Mouse (Mus musculus) cortical plate, adult 2 months (tissue): ENCODE results near the gene Slc4a8. TPM values are rescaled to one million over a fixed set of nuclear protein-coding genes. Genes with fewer than 3 reads are reported as not detected.
A peak's percentile ranks its signal among the peaks of the same experiment; 100 is the strongest.
"Not testable (repeated sequence)": the region's sequence is repeated elsewhere in the genome, so short reads cannot be mapped to it uniquely, and the experiment has no call there.

ENCODE experiments used
- H3K27ac ChIP-seq: fragments of 200-500 bp; 2 replicates; pipeline ENCODE4 v1.5.1; 2012; ENCODE audit warnings: low read length, control low read depth, inconsistent platforms; ENCODE audit not compliant: insufficient read depth
- H3K4me1 ChIP-seq: fragments of 200-500 bp; 2 replicates; pipeline ENCODE4 v1.6.1; 2011; ENCODE audit warnings: low read length; ENCODE audit not compliant: control insufficient read depth, insufficient read depth
- H3K4me3 ChIP-seq: fragments of 200-500 bp; 2 replicates; pipeline ENCODE4 v1.5.1; 2011; ENCODE audit warnings: mild to moderate bottlenecking, low read length, control low read depth; ENCODE audit not compliant: insufficient read depth
- CTCF ChIP-seq: fragments of 200-500 bp; IDR thresholded peaks from 2 replicates; pipeline ENCODE4 v1.5.1; 2011; ENCODE audit warnings: mild to moderate bottlenecking, control low read depth, low read length; ENCODE audit not compliant: insufficient read depth; ENCODE audit errors: extremely low read depth
- POLR2A ChIP-seq: fragments of 200-500 bp; IDR thresholded peaks from 2 replicates; pipeline ENCODE4 v1.6.1; 2011; ENCODE audit warnings: mild to moderate bottlenecking, low read length, control low read depth; ENCODE audit not compliant: insufficient read depth; ENCODE audit errors: extremely low read depth
- polyA plus RNA-seq: library from polyadenylated mRNA; depleted of rRNA; stranded (reverse); fragments of >200 nt; gene quantifications from 2 replicates; pipeline ENCODE4 v1.2.3, GENCODE M21; 2012

Gene Slc4a8
- polyA plus RNA-seq, 1 experiment, result 31.4 TPM

- Histone ChIP-seq H3K4me1 (peaks cover 2% of the 10 kb centered on the region; the same call in 1 of the 2 replicates), H3K4me3 (no peak overlapping the region), H3K27ac (no peak overlapping the region)
- TF ChIP-seq CTCF, result no peak
- TF ChIP-seq POLR2A, result no peak
Measured at GRCm38 (mm10) chr15:100767851-100768250, 6.3 kb downstream of the Slc4a8 start.

DNA sequence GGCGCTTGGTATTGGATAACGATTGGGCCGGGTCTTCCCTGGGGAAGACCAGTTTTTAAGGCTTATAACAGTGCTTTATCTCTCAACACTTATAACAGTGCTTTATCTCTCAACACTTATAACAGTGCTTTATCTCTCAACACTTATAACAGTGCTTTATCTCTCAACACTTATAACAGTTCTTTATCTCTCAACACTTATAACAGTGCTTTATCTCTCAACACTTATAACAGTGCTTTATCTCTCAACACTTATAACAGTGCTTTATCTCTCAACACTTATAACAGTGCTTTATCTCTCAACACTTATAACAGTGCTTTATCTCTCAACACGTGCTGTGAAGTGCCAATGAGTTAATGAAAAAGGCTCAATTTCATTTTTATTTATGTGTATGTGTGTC lies 7.5 kb downstream of the Slc4a8 start:
- not testable (repeated sequence) for H3K4me1 ChIP-seq, H3K4me3 ChIP-seq, H3K27ac ChIP-seq

DNA sequence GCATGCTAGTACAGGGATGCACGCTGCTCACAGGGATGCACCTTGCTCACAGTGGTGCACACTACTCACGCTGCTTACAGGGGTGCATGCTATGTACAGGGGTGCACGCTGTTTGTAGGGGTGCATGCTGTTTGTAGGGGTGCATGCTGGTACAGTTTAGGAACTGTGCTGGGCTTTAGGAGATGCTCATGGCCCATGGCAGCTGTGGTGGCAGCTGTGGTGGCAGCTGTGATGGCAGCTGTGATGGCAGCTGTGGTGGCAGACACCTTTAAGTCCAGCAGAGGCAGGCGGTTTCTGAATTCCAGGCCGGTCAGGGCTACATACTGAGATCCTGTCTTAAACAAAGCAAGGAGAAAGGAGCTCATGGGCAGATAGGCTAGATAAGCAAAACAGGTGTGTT lies 8.8 kb downstream of the Slc4a8 start:
- H3K27ac ChIP-seq, result peak overlapping the region; percentile 39; the same call in 1 of the 2 replicates
- TF ChIP-seq CTCF, result no peak
- TF ChIP-seq POLR2A, result no peak
- H3K4me1 ChIP-seq, result peaks cover 2% of the 10 kb centered on the region; the same call in 1 of the 2 replicates
- no peak overlapping the region for H3K4me3 ChIP-seq

GRCm38 (mm10) chr15:100772685-100773084 lies 11.1 kb downstream of the Slc4a8 start:
- no peak for TF ChIP-seq CTCF
- TF ChIP-seq POLR2A, result no peak
- Histone ChIP-seq H3K27ac (no peak overlapping the region), H3K4me3 (no peak overlapping the region), H3K4me1 (peaks cover 2% of the 10 kb centered on the region)

DNA sequence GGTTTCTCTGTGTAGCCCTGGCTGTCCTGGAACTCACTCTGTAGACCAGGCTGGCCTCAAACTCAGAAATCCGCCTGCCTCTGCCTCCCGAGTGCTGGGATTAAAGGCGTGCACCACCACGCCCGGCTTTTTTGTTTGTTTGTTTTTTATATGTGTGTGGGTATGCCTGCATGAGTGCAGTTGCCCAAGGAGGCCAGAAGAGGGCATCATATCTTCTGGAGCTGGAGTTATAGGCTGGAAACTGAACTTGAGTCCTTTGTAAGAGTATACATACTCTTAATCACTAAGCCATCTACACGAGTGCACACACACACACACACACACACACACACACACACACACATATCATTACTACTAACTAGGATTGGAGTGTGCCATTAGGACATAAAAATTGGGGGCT lies 12.3 kb downstream of the Slc4a8 start:
- H3K4me1 ChIP-seq, H3K4me3 ChIP-seq, H3K27ac ChIP-seq: not testable (repeated sequence)

DNA sequence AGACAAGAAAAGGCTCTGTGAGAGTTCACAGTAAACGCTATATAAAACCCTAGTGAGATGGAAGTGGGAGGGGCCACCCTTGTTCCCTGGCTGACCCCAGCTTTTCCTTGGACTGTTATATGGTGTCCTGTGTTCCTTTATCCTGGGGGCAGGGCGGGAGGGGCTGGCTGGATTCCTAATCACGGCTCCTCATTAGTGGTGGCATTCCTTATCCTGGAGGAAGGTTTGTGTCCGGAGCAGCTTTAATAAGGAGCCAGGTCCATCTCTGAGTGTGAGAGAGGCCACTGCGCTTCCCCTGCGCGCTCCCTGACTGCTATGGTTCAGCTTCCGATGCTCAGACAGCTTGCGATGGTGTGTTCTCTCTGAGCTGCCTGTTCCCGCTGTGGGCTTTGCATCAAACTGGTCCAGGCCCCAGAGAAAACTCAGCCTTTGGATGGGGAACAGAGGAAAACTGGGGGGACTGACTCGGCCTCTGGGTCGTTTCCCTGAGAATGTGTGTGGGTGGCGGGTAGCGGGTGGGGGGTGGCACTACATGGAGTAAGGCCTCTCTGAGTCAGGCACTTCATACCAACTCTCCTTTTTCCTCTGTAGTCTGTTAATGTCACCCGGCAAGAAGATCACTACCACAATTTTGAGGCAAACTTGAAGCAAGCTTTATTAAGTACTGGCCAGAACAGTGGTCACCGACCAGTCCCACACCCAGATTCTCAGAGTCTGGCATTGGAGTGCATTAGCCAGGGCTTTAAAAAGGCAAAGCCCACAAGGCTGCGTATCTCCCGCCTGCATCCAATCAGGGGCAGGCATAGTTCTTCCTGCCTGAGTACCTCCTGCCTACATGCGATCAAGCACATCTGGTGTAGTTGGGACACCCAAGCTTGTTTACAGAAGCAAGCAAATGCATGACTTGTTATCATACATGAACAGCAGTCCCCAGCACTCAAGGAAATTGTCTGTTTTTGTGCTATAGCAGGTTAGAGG lies 13.9 kb downstream of the Slc4a8 start:
- Histone ChIP-seq H3K4me3 (no peak overlapping the region), H3K4me1 (peaks cover 2% of the 10 kb centered on the region; the same call in 1 of the 2 replicates), H3K27ac (no peak overlapping the region)
- no peak for TF ChIP-seq POLR2A
- no peak for TF ChIP-seq CTCF

GRCm38 (mm10) chr15:100776424-100776823 lies 14.9 kb downstream of the Slc4a8 start:
- H3K4me3 ChIP-seq, result no peak overlapping the region
- H3K4me1 ChIP-seq, result peaks cover 2% of the 10 kb centered on the region; the same call in 1 of the 2 replicates
- H3K27ac ChIP-seq, result no peak overlapping the region
- TF ChIP-seq CTCF (no peak), POLR2A (no peak)

DNA sequence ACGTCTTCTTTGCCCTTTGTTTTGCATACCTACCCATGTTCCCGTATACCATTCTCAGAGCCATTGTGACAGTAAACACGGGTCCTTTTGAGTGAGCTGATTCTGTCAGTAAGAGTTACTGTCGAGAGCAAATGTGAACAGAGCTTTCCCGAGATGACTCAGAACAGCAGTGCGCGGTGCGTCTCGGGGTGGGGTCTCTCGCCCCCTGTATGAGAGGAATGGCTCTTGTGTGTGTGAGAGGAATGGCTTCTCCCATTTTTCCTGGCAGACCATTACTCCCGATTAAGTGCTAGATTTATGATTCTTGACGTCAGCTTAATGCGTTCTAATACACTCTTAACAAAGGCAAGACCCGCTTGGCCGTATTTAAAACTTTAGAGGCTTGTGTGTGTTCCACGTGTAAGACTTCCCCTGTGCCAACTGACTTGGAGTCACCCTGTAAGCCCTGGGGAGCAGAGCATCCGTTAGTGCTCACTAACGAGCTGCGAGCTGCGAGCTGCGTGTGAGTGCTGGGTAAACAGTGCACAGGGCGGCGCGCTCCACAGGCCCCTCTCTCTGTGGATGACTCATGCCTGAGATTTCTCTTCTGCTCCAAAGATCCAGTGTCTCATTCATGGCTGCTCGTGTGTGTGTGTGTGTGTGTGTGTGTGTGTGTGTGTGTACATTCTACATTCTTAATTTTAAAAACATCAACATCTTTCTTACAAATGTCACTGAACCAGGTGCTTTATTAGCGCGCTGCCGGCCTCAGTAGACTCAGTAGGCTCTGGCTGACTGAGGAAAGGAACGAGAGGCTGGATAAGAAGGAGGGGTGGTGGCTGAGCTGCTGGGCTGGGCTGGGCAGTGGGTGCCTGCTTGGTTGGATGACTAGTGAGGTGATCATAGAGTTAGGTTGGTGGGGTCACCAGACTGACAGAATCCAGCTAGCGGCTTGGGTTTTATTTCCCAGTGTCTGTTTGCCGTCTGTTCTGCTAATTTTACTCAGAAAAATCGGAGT lies 15.8 kb downstream of the Slc4a8 start:
- TF ChIP-seq POLR2A, result no peak
- no peak for TF ChIP-seq CTCF
- no peak overlapping the region for H3K27ac ChIP-seq

GRCm38 (mm10) chr15:100779896-100780295 lies 18.3 kb downstream of the Slc4a8 start:
- no peak overlapping the region for H3K27ac ChIP-seq
- no peak for TF ChIP-seq POLR2A
- no peak for TF ChIP-seq CTCF

More for the DNA sequence above, 15.8 kb downstream of the Slc4a8 start:
- Histone ChIP-seq H3K4me1 (peaks cover 2% of the 10 kb centered on the region; the same call in 1 of the 2 replicates), H3K4me3 (no peak overlapping the region)

More at GRCm38 (mm10) chr15:100779896-100780295, 18.3 kb downstream of the Slc4a8 start:
- Histone ChIP-seq H3K4me3 (no peak overlapping the region), H3K4me1 (peaks cover 2% of the 10 kb centered on the region; the same call in 1 of the 2 replicates)
